Mouse (Mus musculus) left cerebral cortex, adult 8-10 months (tissue): ENCODE data around the gene H2al1j. TPM values are rescaled to one million over a fixed set of nuclear protein-coding genes. Genes with fewer than 3 reads are reported as not detected.

Experiments
- total RNA-seq, 4 experiments: library from RNA; stranded (reverse); gene quantifications; 2 replicates each; pipeline ENCODE4 v1.2.4; 2022

H2al1j gene
- total RNA-seq, 4 experiments from 2014 or later: not detected

Other genes with a start within 250 kb of the H2al1j start
- gene H2al1a, start 28.6 kb upstream of the H2al1j start, total RNA-seq: not detected
- gene H2al1b, start 25.4 kb upstream of the H2al1j start, total RNA-seq: not detected
- gene H2al1c, start 22.2 kb upstream of the H2al1j start, total RNA-seq: not detected
- not detected for gene H2al1d, start 19.0 kb upstream of the H2al1j start, total RNA-seq
- under 1 TPM in 1 of 4 experiments, not detected in 3; 0.78 TPM for gene H2al1e, start 15.9 kb upstream of the H2al1j start, total RNA-seq
- not detected for gene H2al1f, start 12.7 kb upstream of the H2al1j start, total RNA-seq
- gene H2al1g, start 9.6 kb upstream of the H2al1j start, total RNA-seq: not detected
- gene H2al1h, start 6.3 kb upstream of the H2al1j start, total RNA-seq: not detected
- gene H2al1i, start 3.2 kb upstream of the H2al1j start, total RNA-seq: not detected